Mouse (Mus musculus): ENCODE data around the gene Lce3f. TPM values are rescaled to one million over a fixed set of nuclear protein-coding genes. Genes with fewer than 3 reads are reported as not detected.

Gene Lce3f
- polyA plus RNA-seq, 2 experiments: 1.6 TPM; not detected in 1

- Histone ChIP-seq H3K9me3 (ENCODE audit: control insufficient read depth, low read length) (no peaks in the 10 kb centered on the region), H3K4me1 (ENCODE audit: control insufficient read depth, insufficient read depth, low read length) (no peaks in the 10 kb centered on the region), H3K4me3 (replicated peaks; ENCODE audit: low read length) (no peak overlapping the region), H3K27ac (replicated peaks; ENCODE audit: low read depth, low read length) (no peak overlapping the region), H3K36me3 (ENCODE audit: control insufficient read depth, insufficient read depth, low read length) (no peaks in the 10 kb centered on the region), H3K27me3 (ENCODE audit: control insufficient read depth, insufficient read depth, low read length) (no peaks in the 10 kb centered on the region), H3K9ac (ENCODE audit: low read depth, low read length, severe bottlenecking) (no peak overlapping the region), H3K4me2 (replicated peaks; ENCODE audit: low read depth, low read length, severe bottlenecking) (no peak overlapping the region)
- ATAC-seq (ENCODE audit: low FRiP score, low read depth) (peak; percentile 70), DNase-seq (ENCODE audit: low spot score) (peak; percentile 82)
- TF ChIP-seq POLR2A (IDR thresholded peaks at IDR 0.05; ENCODE audit: borderline replicate concordance, extremely low read depth, insufficient read depth, insufficient read length): no peak
- 5% methylated on average over 7 of the region's 7 CpGs for WGBS
These were observed 6.7 kb downstream of the Lce3f start for GRCm38 (mm10) chr3:92998691-92999090.

- ATAC-seq (ENCODE audit: low FRiP score, low read depth) (no peak), DNase-seq (ENCODE audit: low spot score) (no peak)
- Histone ChIP-seq H3K36me3 (ENCODE audit: control insufficient read depth, insufficient read depth, low read length) (no peaks in the 10 kb centered on the region), H3K4me3 (replicated peaks; ENCODE audit: low read length) (no peak overlapping the region), H3K9me3 (ENCODE audit: control insufficient read depth, low read length) (no peaks in the 10 kb centered on the region), H3K9ac (ENCODE audit: low read depth, low read length, severe bottlenecking) (no peak overlapping the region), H3K27me3 (ENCODE audit: control insufficient read depth, insufficient read depth, low read length) (no peaks in the 10 kb centered on the region), H3K4me2 (replicated peaks; ENCODE audit: low read depth, low read length, severe bottlenecking) (no peak overlapping the region), H3K4me1 (ENCODE audit: control insufficient read depth, insufficient read depth, low read length) (no peaks in the 10 kb centered on the region), H3K27ac (replicated peaks; ENCODE audit: low read depth, low read length) (no peak overlapping the region)
- no peak for TF ChIP-seq POLR2A (IDR thresholded peaks at IDR 0.05; ENCODE audit: borderline replicate concordance, extremely low read depth, insufficient read depth, insufficient read length)
- 75% methylated on average over 3 of the region's 3 CpGs for WGBS
These were observed 8.6 kb downstream of the Lce3f start for GRCm38 (mm10) chr3:93000621-93001020.

GRCm38 (mm10) chr3:93002843-93003242, 10.8 kb downstream of the Lce3f start:
- no peaks in the 10 kb centered on the region for H3K36me3 ChIP-seq (ENCODE audit: control insufficient read depth, insufficient read depth, low read length)
- no peak for TF ChIP-seq POLR2A (IDR thresholded peaks at IDR 0.05; ENCODE audit: borderline replicate concordance, extremely low read depth, insufficient read depth, insufficient read length)
- no peak overlapping the region for H3K27ac ChIP-seq (replicated peaks; ENCODE audit: low read depth, low read length)
- no peaks in the 10 kb centered on the region for H3K27me3 ChIP-seq (ENCODE audit: control insufficient read depth, insufficient read depth, low read length)
- H3K4me3 ChIP-seq (replicated peaks; ENCODE audit: low read length): no peak overlapping the region
- no peaks in the 10 kb centered on the region for H3K4me1 ChIP-seq (ENCODE audit: control insufficient read depth, insufficient read depth, low read length)
- H3K4me2 ChIP-seq (replicated peaks; ENCODE audit: low read depth, low read length, severe bottlenecking): no peak overlapping the region
- no peak overlapping the region for H3K9ac ChIP-seq (ENCODE audit: low read depth, low read length, severe bottlenecking)
- no peak for ATAC-seq (ENCODE audit: low FRiP score, low read depth)
- WGBS: 73% methylated on average over 4 of the region's 4 CpGs
- H3K9me3 ChIP-seq (ENCODE audit: control insufficient read depth, low read length): no peaks in the 10 kb centered on the region
- DNase-seq (ENCODE audit: low spot score): no peak

- Histone ChIP-seq H3K9me3 (ENCODE audit: control insufficient read depth, low read length) (no peaks in the 10 kb centered on the region), H3K4me3 (replicated peaks; ENCODE audit: low read length) (peak overlapping the region; percentile 42), H3K4me1 (ENCODE audit: control insufficient read depth, insufficient read depth, low read length) (no peaks in the 10 kb centered on the region), H3K9ac (ENCODE audit: low read depth, low read length, severe bottlenecking) (peak overlapping the region; percentile 65), H3K27me3 (ENCODE audit: control insufficient read depth, insufficient read depth, low read length) (no peaks in the 10 kb centered on the region), H3K4me2 (replicated peaks; ENCODE audit: low read depth, low read length, severe bottlenecking) (peak overlapping the region; percentile 68), H3K27ac (replicated peaks; ENCODE audit: low read depth, low read length) (no peak overlapping the region), H3K36me3 (ENCODE audit: control insufficient read depth, insufficient read depth, low read length) (no peaks in the 10 kb centered on the region)
- ATAC-seq (ENCODE audit: low FRiP score, low read depth): peak; percentile 87
- DNase-seq (ENCODE audit: low spot score): peak; percentile 62
- no peak for TF ChIP-seq POLR2A (IDR thresholded peaks at IDR 0.05; ENCODE audit: borderline replicate concordance, extremely low read depth, insufficient read depth, insufficient read length)
- 2% methylated on average over 17 of the region's 24 CpGs for WGBS
These were observed 22.4 kb downstream of the Lce3f start for GRCm38 (mm10) chr3:93014378-93014801.

- H3K36me3 ChIP-seq (ENCODE audit: control insufficient read depth, insufficient read depth, low read length): no peaks in the 10 kb centered on the region
- TF ChIP-seq POLR2A (IDR thresholded peaks at IDR 0.05; ENCODE audit: borderline replicate concordance, extremely low read depth, insufficient read depth, insufficient read length): no peak
- H3K4me2 ChIP-seq (replicated peaks; ENCODE audit: low read depth, low read length, severe bottlenecking): peak overlapping the region; percentile 68
- 32% methylated on average over 5 of the region's 5 CpGs for WGBS
- H3K27ac ChIP-seq (replicated peaks; ENCODE audit: low read depth, low read length): no peak overlapping the region
- H3K9me3 ChIP-seq (ENCODE audit: control insufficient read depth, low read length): no peaks in the 10 kb centered on the region
- H3K4me3 ChIP-seq (replicated peaks; ENCODE audit: low read length): peak overlapping the region; percentile 42
- H3K27me3 ChIP-seq (ENCODE audit: control insufficient read depth, insufficient read depth, low read length): no peaks in the 10 kb centered on the region
- H3K4me1 ChIP-seq (ENCODE audit: control insufficient read depth, insufficient read depth, low read length): no peaks in the 10 kb centered on the region
- ATAC-seq (ENCODE audit: low FRiP score, low read depth): no peak
- DNase-seq (ENCODE audit: low spot score): no peak
- H3K9ac ChIP-seq (ENCODE audit: low read depth, low read length, severe bottlenecking): peak overlapping the region; percentile 65
These were observed 22.8 kb downstream of the Lce3f start for GRCm38 (mm10) chr3:93014871-93015270.

All from limb, embryonic 14.5 days (tissue).